Mouse (Mus musculus): ENCODE data around the gene Inf2. TPM values are rescaled to one million over a fixed set of nuclear protein-coding genes. Genes with fewer than 3 reads are reported as not detected.

Gene Inf2
- polyA plus RNA-seq, 1 experiment from 2014 or later, result 9.4 TPM

DNA sequence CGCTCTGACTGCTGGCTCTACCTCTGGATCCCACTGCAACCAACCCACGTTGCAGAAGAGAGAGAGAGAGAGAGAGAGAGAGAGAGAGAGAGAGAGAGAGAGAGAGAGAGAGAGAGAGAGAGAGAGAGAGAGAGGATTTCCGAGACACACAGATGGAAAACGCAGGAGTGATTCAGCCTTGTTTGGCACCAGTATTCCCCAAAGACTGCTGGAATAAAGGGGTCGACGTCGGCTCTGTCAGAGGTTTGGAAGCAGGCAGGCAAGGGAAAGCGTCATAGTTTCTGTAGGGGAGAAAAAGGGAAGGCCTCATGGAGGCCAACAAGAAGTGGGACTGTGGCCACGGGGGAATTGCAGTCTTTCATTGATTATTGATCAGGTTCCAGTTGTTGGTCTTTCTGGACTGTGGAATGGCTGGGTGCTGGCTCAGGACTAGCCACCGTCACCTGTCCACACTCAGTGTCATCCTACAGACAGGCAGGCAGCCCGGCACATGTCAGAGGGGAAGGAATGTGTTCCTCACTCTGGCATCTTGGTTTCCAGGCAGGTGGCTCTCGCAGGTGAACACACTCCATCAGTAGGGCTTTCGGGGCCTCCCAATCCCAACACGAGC, 8.4 kb downstream of the Inf2 start:
- Histone ChIP-seq H3K36me3 (ENCODE audit: inconsistent target) (0 out of 2 replicates have a peak, but pooled peaks cover 8% of the 10 kb centered on the region), H3K4me3 (ENCODE audit: inconsistent target) (no peak overlapping the region), H3K27ac (no peak overlapping the region), H3K79me2 (ENCODE audit: inconsistent target) (peaks cover 70% of the 10 kb centered on the region)
- WGBS (ENCODE audit: missing documents), result 84% methylated on average over 13 of the region's 14 CpGs

DNA sequence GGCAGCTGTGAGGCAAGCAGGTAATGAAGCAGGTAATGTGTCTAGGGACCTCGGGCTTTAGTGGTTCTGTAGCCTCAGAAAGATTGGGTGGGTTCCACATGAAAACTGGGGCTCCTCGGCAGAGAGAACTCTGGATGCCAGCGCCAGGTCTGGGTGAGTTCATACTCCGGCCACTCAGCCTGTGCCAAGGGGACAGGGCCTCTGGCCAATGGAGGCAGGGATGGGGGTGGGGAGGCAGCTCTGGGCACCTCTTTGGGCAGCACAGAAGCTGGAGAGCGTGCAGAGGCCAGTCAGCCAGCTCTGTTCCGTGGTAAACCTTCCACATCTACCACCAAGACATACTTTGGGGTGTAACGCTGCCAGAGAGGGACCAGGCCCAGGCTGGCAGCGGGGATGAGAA, 9.0 kb downstream of the Inf2 start:
- peaks cover 64% of the 10 kb centered on the region for H3K79me2 ChIP-seq (ENCODE audit: inconsistent target)
- no peak overlapping the region for H3K4me3 ChIP-seq (ENCODE audit: inconsistent target)
- WGBS (ENCODE audit: missing documents), result 88% methylated on average over 8 of the region's 8 CpGs
- no peak overlapping the region for H3K27ac ChIP-seq
- H3K36me3 ChIP-seq (ENCODE audit: inconsistent target), result 0 out of 2 replicates have a peak, but pooled peaks cover 8% of the 10 kb centered on the region

- no peak overlapping the region for H3K4me3 ChIP-seq (ENCODE audit: inconsistent target)
- WGBS (ENCODE audit: missing documents), result 19% methylated on average over 4 of the region's 4 CpGs
Measured at GRCm38 (mm10) chr12:112599198-112599597, 10.6 kb downstream of the Inf2 start.

GRCm38 (mm10) chr12:112599942-112600611, 11.5 kb downstream of the Inf2 start:
- Histone ChIP-seq H3K36me3 (ENCODE audit: inconsistent target) (0 out of 2 replicates have a peak, but pooled peaks cover 8% of the 10 kb centered on the region), H3K4me3 (ENCODE audit: inconsistent target) (no peak overlapping the region), H3K27ac (no peak overlapping the region), H3K79me2 (ENCODE audit: inconsistent target) (peaks cover 43% of the 10 kb centered on the region)
- 94% methylated on average over 30 of the region's 30 CpGs for WGBS (ENCODE audit: missing documents)

More at GRCm38 (mm10) chr12:112599198-112599597, 10.6 kb downstream of the Inf2 start:
- no peak overlapping the region for H3K27ac ChIP-seq
- H3K79me2 ChIP-seq (ENCODE audit: inconsistent target), result peaks cover 48% of the 10 kb centered on the region
- 0 out of 2 replicates have a peak, but pooled peaks cover 8% of the 10 kb centered on the region for H3K36me3 ChIP-seq (ENCODE audit: inconsistent target)

DNA sequence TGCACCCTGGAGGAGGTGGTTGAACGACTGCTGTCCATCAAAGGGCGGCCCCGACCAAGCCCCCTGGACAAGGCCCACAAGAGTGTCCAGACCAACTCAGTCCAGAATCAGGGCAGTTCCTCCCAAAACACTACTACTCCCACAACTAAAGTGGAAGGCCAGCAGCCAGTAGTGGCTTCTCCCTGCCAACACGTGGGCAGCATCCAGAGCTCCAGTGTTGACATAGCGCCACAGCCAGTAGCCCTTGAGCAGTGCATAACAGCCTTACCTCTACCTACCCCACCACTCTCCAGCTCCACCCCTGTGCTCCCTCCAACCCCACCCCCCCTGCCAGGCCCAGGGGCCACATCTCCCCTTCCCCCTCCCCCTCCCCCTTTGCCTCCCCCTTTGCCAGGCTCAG, 15.4 kb downstream of the Inf2 start:
- Histone ChIP-seq H3K79me2 (ENCODE audit: inconsistent target) (peaks cover 4% of the 10 kb centered on the region), H3K27ac (no peak overlapping the region), H3K4me3 (ENCODE audit: inconsistent target) (no peak overlapping the region), H3K36me3 (ENCODE audit: inconsistent target) (peaks cover 20% of the 10 kb centered on the region; the same call in 1 of the 2 replicates)
- WGBS (ENCODE audit: missing documents), result 85% methylated on average over 5 of the region's 5 CpGs

DNA sequence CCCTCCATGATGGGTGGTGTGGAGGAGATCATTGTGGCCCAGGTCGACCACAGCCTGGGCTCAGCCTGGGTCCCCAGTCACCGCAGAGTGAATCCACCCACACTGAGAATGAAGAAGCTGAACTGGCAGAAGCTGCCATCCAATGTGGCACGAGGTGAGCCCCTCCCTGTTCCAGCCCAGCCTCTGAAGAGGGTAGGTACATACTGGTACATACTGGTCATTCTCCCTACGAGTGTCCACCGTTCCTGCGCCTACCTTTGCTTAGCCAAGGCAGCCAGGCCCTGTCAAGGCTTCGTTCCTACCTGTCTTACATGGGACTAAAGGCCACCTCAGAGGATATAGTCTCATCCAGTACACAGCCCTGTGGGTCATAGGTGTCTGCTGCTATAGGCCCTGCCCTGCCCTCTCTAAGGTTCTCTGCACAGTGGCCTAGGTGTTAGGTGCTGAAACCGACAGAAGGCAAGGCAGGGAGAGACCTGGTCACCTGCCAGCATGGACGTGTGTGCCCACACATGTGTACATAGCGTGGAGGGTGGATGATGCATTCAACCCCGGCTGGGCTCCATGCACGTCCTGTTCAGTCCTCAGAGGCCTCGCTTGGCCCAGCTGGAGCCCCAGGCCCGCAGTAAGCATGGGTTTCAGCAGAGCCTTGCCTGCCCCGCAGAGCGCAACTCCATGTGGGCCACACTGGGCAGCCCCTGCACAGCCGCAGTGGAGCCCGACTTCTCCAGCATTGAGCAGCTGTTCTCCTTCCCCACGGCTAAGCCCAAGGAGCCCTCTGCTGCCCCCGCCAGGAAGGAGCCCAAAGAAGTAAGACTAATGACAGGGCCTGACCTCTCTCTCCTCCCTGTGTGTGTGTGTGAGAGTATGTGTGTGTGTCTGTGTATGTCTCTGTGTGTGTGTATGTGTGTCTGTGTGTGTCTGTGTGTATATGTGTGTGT, 16.4 kb downstream of the Inf2 start:
- Histone ChIP-seq H3K27ac (no peak overlapping the region), H3K79me2 (ENCODE audit: inconsistent target) (no peaks in the 10 kb centered on the region), H3K36me3 (ENCODE audit: inconsistent target) (peaks cover 20% of the 10 kb centered on the region; the same call in 1 of the 2 replicates), H3K4me3 (ENCODE audit: inconsistent target) (no peak overlapping the region)
- 78% methylated on average over 19 of the region's 20 CpGs for WGBS (ENCODE audit: missing documents)

DNA sequence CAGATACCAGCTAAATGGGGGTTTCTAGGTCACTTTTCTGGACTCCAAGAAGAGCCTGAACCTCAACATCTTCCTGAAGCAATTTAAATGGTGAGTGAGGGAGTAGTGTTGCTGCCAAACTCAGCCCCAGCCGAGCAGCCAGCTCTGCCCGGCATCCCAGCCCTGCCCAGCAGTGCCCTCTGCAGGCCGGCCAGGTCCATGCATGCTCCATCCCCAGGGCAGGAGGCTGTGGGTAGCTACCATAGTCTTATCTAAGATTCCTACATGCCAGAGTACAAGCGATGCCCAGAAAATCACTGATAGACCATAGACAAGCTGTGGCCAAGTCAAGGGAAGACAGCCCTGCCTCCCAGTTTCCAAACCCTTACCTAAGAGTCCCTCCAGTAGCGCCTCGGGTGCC, 17.2 kb downstream of the Inf2 start:
- Histone ChIP-seq H3K27ac (no peak overlapping the region), H3K4me3 (ENCODE audit: inconsistent target) (no peak overlapping the region), H3K79me2 (ENCODE audit: inconsistent target) (no peaks in the 10 kb centered on the region), H3K36me3 (ENCODE audit: inconsistent target) (peaks cover 23% of the 10 kb centered on the region; the same call in 1 of the 2 replicates)
- WGBS (ENCODE audit: missing documents), result 51% methylated on average over 6 of the region's 6 CpGs

- Histone ChIP-seq H3K36me3 (ENCODE audit: inconsistent target) (peaks cover 16% of the 10 kb centered on the region; the same call in 1 of the 2 replicates), H3K4me3 (ENCODE audit: inconsistent target) (no peak overlapping the region), H3K79me2 (ENCODE audit: inconsistent target) (no peaks in the 10 kb centered on the region), H3K27ac (no peak overlapping the region)
- WGBS (ENCODE audit: missing documents), result 92% methylated on average over 6 of the region's 6 CpGs
Measured at GRCm38 (mm10) chr12:112606998-112607397, 18.4 kb downstream of the Inf2 start.

DNA sequence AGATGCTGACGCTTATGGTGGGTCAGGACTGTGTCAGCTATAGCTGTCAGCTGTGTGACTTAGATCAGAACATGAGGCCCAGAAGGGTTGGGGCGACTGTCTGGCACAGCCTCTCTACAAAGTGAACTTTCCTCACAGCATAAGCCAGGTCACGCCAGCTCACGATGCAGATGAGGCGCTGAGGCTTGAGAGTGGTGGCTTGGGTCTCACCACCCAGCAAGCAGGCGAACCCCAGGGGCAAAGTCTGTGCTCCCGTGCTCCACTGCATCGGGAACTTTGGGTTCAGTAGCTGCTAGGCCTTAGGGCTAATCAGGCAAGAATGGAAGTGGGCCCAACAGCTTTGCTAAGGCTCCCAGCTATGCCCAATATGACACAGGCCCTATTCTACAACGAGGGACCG, 20.4 kb downstream of the Inf2 start:
- Histone ChIP-seq H3K79me2 (ENCODE audit: inconsistent target) (no peaks in the 10 kb centered on the region), H3K4me3 (ENCODE audit: inconsistent target) (no peak overlapping the region), H3K27ac (no peak overlapping the region), H3K36me3 (ENCODE audit: inconsistent target) (peaks cover 16% of the 10 kb centered on the region; the same call in 1 of the 2 replicates)
- WGBS (ENCODE audit: missing documents), result 94% methylated on average over 10 of the region's 10 CpGs

DNA sequence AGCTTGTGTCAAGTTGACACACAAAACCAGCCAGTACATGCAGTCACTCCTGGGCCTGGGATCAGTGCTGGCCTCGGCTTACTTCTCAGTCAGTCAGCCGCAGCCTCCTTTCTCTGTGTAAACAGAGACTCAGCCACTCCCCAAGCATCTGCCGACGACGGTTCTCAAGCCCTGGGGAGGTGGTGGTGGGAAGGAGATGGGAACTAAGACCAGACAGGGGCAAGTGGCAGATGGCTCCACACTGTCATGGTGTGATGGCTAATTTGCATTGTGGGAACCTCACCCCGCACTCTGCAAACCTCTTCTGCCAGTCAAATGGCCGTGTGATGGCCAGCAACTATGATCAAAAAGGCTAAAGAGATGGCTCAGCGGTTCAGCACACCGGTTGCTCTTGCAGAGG, 28.1 kb downstream of the Inf2 start:
- no peak overlapping the region for H3K4me3 ChIP-seq (ENCODE audit: inconsistent target)

GRCm38 (mm10) chr12:112617184-112617583, 28.6 kb downstream of the Inf2 start:
- 6% methylated on average over 11 of the region's 11 CpGs for WGBS (ENCODE audit: missing documents)

More for the DNA sequence above, 28.1 kb downstream of the Inf2 start:
- H3K79me2 ChIP-seq (ENCODE audit: inconsistent target), result peaks cover 14% of the 10 kb centered on the region; the same call in 1 of the 2 replicates
- no peaks in the 10 kb centered on the region for H3K36me3 ChIP-seq (ENCODE audit: inconsistent target)
- H3K27ac ChIP-seq, result peak overlapping the region; percentile 91
- 92% methylated on average over 9 of the region's 9 CpGs for WGBS (ENCODE audit: missing documents)

GRCm38 (mm10) chr12:112617898-112618380, 29.4 kb downstream of the Inf2 start:
- Histone ChIP-seq H3K36me3 (ENCODE audit: inconsistent target) (no peaks in the 10 kb centered on the region), H3K4me3 (ENCODE audit: inconsistent target) (no peak overlapping the region), H3K27ac (peak overlapping the region; percentile 91), H3K79me2 (ENCODE audit: inconsistent target) (peaks cover 14% of the 10 kb centered on the region; the same call in 1 of the 2 replicates)
- 5% methylated on average over 8 of the region's 8 CpGs for WGBS (ENCODE audit: missing documents)

More at GRCm38 (mm10) chr12:112617184-112617583, 28.6 kb downstream of the Inf2 start:
- Histone ChIP-seq H3K79me2 (ENCODE audit: inconsistent target) (peaks cover 14% of the 10 kb centered on the region; the same call in 1 of the 2 replicates), H3K4me3 (ENCODE audit: inconsistent target) (no peak overlapping the region), H3K36me3 (ENCODE audit: inconsistent target) (no peaks in the 10 kb centered on the region), H3K27ac (peak overlapping the region; percentile 91)

GRCm38 (mm10) chr12:112618981-112619685, 30.5 kb downstream of the Inf2 start:
- WGBS (ENCODE audit: missing documents), result 9% methylated on average over 13 of the region's 13 CpGs
- peak overlapping the region; percentile 91 for H3K27ac ChIP-seq
- H3K36me3 ChIP-seq (ENCODE audit: inconsistent target), result no peaks in the 10 kb centered on the region
- H3K4me3 ChIP-seq (ENCODE audit: inconsistent target), result peak overlapping the region; percentile 42
- H3K79me2 ChIP-seq (ENCODE audit: inconsistent target), result peaks cover 14% of the 10 kb centered on the region; the same call in 1 of the 2 replicates
